Mouse (Mus musculus): ENCODE results near the gene Stk10.
"Not testable (repeated sequence)": the region's sequence is repeated elsewhere in the genome, so short reads cannot be mapped to it uniquely, and the experiment has no call there.

Stk10 gene

GRCm38 (mm10) chr11:32532765-32533481 lies at the start of gene Stk10:
Stk10 (plus strand) TSS chr11:32533305.
- DNase-seq (ENCODE audit: low spot score): peak; percentile 82

GRCm38 (mm10) chr11:32485290-32485689 lies 47.8 kb upstream of the Stk10 start:
- no peak for DNase-seq (ENCODE audit: low spot score)

- DNase-seq (ENCODE audit: low spot score): no peak
Measured at GRCm38 (mm10) chr11:32486621-32487020, 46.5 kb upstream of the Stk10 start.

- no peak for DNase-seq (ENCODE audit: low spot score)
Measured at GRCm38 (mm10) chr11:32487501-32487900, 45.6 kb upstream of the Stk10 start.

- no peak for DNase-seq (ENCODE audit: low spot score)
Measured at GRCm38 (mm10) chr11:32488344-32488743, 44.8 kb upstream of the Stk10 start.

GRCm38 (mm10) chr11:32488808-32489670 lies 44.1 kb upstream of the Stk10 start:
- DNase-seq (ENCODE audit: low spot score): no peak

GRCm38 (mm10) chr11:32491079-32491478 lies 42.0 kb upstream of the Stk10 start:
- DNase-seq (ENCODE audit: low spot score): no peak

- no peak for DNase-seq (ENCODE audit: low spot score)
Measured at GRCm38 (mm10) chr11:32493312-32493711, 39.8 kb upstream of the Stk10 start.

GRCm38 (mm10) chr11:32495283-32495682 lies 37.8 kb upstream of the Stk10 start:
- DNase-seq (ENCODE audit: low spot score): no peak

- DNase-seq (ENCODE audit: low spot score): peak; percentile 29
Measured at GRCm38 (mm10) chr11:32498757-32499535, 34.2 kb upstream of the Stk10 start.

GRCm38 (mm10) chr11:32499931-32500330 lies 33.2 kb upstream of the Stk10 start:
- no peak for DNase-seq (ENCODE audit: low spot score)

- DNase-seq (ENCODE audit: low spot score): no peak
Measured at GRCm38 (mm10) chr11:32503711-32504110, 29.4 kb upstream of the Stk10 start.

GRCm38 (mm10) chr11:32505091-32505739 lies 27.9 kb upstream of the Stk10 start:
- DNase-seq (ENCODE audit: low spot score): no peak

- no peak for DNase-seq (ENCODE audit: low spot score)
Measured at GRCm38 (mm10) chr11:32510930-32511329, 22.2 kb upstream of the Stk10 start.

GRCm38 (mm10) chr11:32514853-32515252 lies 18.3 kb upstream of the Stk10 start:
- DNase-seq (ENCODE audit: low spot score): not testable (repeated sequence)

- DNase-seq (ENCODE audit: low spot score): no peak
Measured at GRCm38 (mm10) chr11:32516091-32516490, 17.0 kb upstream of the Stk10 start.

- no peak for DNase-seq (ENCODE audit: low spot score)
Measured at GRCm38 (mm10) chr11:32516916-32517712, 16.0 kb upstream of the Stk10 start.

- no peak for DNase-seq (ENCODE audit: low spot score)
Measured at GRCm38 (mm10) chr11:32518770-32519169, 14.3 kb upstream of the Stk10 start.

- no peak for DNase-seq (ENCODE audit: low spot score)
Measured at GRCm38 (mm10) chr11:32519354-32519753, 13.8 kb upstream of the Stk10 start.

GRCm38 (mm10) chr11:32521246-32521645 lies 11.9 kb upstream of the Stk10 start:
- no peak for DNase-seq (ENCODE audit: low spot score)

Data from urinary bladder, postnatal 25 days (tissue).